Mouse (Mus musculus) embryonic facial prominence, embryonic 13.5 days (tissue): Measurements from ENCODE around the gene Dock1. TPM values are rescaled to one million over a fixed set of nuclear protein-coding genes. Genes with fewer than 3 reads are reported as not detected.

ENCODE experiments used
- ATAC-seq: fragments of 200-750 bp; cut with Nextera tagmentation; 2 replicates; pipeline ENCODE4 v1.8.0; 2017; ENCODE audit warnings: low read depth; ENCODE audit not compliant: insufficient number of reproducible peaks, insufficient read depth, low FRiP score, low TSS enrichment
- H3K27ac ChIP-seq: fragments of 300-500 bp; sonication (generic); 2 replicates; pipeline ENCODE4 v1.5.1; 2015; ENCODE audit warnings: moderate library complexity, mild to moderate bottlenecking, inconsistent platforms
- H3K27me3 ChIP-seq: fragments of 300-500 bp; sonication (generic); 2 replicates; pipeline ENCODE4 v1.6.1; 2015; ENCODE audit warnings: mild to moderate bottlenecking, inconsistent platforms
- H3K36me3 ChIP-seq: fragments of 300-500 bp; sonication (generic); 2 replicates; pipeline ENCODE4 v1.6.1; 2015; ENCODE audit warnings: mild to moderate bottlenecking, inconsistent platforms
- H3K4me1 ChIP-seq: fragments of 300-500 bp; sonication (generic); 2 replicates; pipeline ENCODE4 v1.6.1; 2015; ENCODE audit warnings: inconsistent platforms
- H3K4me2 ChIP-seq: fragments of 300-500 bp; sonication (generic); 2 replicates; pipeline ENCODE4 v1.6.1; 2015; ENCODE audit warnings: moderate library complexity, mild to moderate bottlenecking, inconsistent platforms
- H3K4me3 ChIP-seq: fragments of 300-500 bp; sonication (generic); 2 replicates; pipeline ENCODE4 v1.5.1; 2015; ENCODE audit warnings: mild to moderate bottlenecking, inconsistent platforms
- H3K9ac ChIP-seq: fragments of 300-500 bp; sonication (generic); 2 replicates; pipeline ENCODE4 v1.6.1; 2015; ENCODE audit warnings: mild to moderate bottlenecking, inconsistent platforms
- H3K9me3 ChIP-seq: fragments of 300-500 bp; sonication (generic); 2 replicates; pipeline ENCODE4 v1.6.1; 2016; ENCODE audit warnings: inconsistent platforms
- WGBS: fragments of 180-500 bp; shearing (Covaris S2); methylation state at CpG from one replicate; pipeline ENCODE4 v1.1.7; 2015; ENCODE audit warnings: mixed read lengths; 5-methylcytosine and 5-hydroxymethylcytosine counted together
- polyA plus RNA-seq: library from polyadenylated mRNA; unstranded; fragments of >200 nt; fragmentation: Nextera tagmentation; extraction: Ambion mirVana; gene quantifications from 2 replicates; pipeline ENCODE4 v1.2.1, GENCODE M21; 2015

Dock1 gene
- polyA plus RNA-seq, 1 experiment from 2014 or later = 42.8 TPM

DNA sequence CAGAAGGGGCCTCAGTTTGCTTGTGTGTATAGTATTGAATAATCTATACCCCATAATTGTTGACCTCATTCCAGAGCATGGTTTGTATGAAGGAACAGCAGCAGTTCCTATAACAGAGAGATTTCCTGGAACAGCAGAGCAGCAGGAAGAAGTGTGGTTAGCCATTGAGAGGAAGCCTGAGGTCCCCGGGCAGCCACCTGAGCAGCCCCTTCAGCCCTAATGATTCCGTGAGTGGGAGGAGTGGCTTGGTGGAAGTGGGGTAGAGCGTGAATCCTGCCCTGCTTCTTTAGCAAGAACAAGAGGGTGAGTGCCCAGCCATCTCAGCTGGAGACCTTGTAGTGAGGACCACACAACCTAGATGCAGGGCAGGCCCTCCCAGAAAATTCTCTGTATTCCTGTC, 398.4 kb downstream of the Dock1 start:
- H3K36me3 ChIP-seq = 0 out of 2 replicates have a peak, but pooled peaks cover 1% of the 10 kb centered on the region
- H3K27me3 ChIP-seq = no peaks in the 10 kb centered on the region
- H3K9ac ChIP-seq = no peak overlapping the region
- H3K27ac ChIP-seq = no peak overlapping the region
- H3K4me2 ChIP-seq = no peak overlapping the region
- no peak for ATAC-seq
- no peaks in the 10 kb centered on the region for H3K9me3 ChIP-seq
- 86% methylated on average over 3 of the region's 3 CpGs for WGBS
- no peaks in the 10 kb centered on the region; the same call in 1 of the 2 replicates for H3K4me1 ChIP-seq
- H3K4me3 ChIP-seq = no peak overlapping the region

DNA sequence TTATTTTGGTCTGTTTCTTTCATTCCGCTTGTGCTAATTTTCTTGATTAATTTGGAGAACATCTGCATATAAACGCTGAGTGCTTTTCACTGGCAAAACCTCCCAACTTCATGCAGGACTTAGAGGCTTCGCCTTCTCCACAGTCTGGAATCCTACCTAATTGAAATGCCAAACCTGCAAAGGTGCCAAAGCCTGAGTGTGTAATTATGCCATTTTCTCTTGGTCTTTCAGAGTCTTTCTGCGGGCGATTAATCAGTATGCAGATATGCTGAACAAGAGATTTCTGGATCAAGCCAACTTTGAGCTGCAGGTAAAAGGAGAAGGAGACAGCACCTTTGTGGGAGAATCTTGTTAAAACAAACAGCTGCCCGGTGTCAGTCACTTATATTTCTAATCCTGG, 406.4 kb downstream of the Dock1 start:
- H3K9me3 ChIP-seq = no peaks in the 10 kb centered on the region
- peaks cover 7% of the 10 kb centered on the region; the same call in 1 of the 2 replicates for H3K36me3 ChIP-seq
- no peak overlapping the region for H3K27ac ChIP-seq
- no peak overlapping the region for H3K4me2 ChIP-seq
- H3K9ac ChIP-seq = no peak overlapping the region
- no peaks in the 10 kb centered on the region; the same call in 1 of the 2 replicates for H3K4me1 ChIP-seq
- WGBS = 87% methylated on average over 6 of the region's 6 CpGs
- H3K4me3 ChIP-seq = no peak overlapping the region
- no peak for ATAC-seq
- no peaks in the 10 kb centered on the region for H3K27me3 ChIP-seq

DNA sequence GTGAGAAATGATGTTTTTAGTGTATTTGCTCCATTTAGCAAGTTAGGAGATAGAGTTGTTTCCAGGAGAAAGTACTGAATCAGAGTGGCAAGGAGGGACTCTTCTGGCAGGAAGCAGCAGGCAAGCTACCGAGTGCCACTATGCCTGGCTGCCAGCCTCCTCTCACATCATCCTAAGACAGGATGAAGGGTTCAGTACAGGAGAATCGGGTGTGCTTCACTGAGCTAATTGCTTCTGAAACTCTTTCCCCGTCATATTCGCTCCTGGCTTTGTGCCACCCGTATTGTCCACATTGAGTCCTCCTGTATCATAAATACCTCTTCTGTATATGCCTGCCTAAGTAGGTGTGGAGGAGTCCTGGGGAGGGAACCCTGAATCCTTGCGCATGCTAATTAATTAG, 406.9 kb downstream of the Dock1 start:
- WGBS = 71% methylated on average over 6 of the region's 6 CpGs
- Histone ChIP-seq H3K27me3 (no peaks in the 10 kb centered on the region), H3K9me3 (no peaks in the 10 kb centered on the region), H3K4me2 (no peak overlapping the region), H3K36me3 (peaks cover 7% of the 10 kb centered on the region; the same call in 1 of the 2 replicates), H3K4me1 (no peaks in the 10 kb centered on the region; the same call in 1 of the 2 replicates), H3K4me3 (no peak overlapping the region), H3K9ac (no peak overlapping the region), H3K27ac (no peak overlapping the region)
- no peak for ATAC-seq

DNA sequence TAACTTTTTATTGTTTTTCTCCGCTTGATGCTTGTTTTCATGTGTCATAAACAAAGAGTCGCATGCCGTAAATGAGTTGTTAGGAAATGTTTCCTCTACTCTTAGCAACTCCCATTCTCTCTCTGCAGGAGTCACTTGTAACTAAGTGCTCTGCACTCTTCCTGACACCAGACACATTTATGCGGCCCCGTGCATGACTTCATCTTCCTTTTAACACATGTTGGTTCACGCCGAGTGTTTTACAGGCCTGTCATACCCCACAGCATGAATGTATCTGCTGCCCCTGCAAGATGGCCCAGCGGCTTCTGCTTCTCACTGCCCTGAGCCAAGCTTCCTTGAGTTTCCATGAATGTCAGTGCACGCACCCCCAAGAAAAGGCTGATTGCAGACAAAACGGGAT, 407.4 kb downstream of the Dock1 start:
- no peak for ATAC-seq

DNA sequence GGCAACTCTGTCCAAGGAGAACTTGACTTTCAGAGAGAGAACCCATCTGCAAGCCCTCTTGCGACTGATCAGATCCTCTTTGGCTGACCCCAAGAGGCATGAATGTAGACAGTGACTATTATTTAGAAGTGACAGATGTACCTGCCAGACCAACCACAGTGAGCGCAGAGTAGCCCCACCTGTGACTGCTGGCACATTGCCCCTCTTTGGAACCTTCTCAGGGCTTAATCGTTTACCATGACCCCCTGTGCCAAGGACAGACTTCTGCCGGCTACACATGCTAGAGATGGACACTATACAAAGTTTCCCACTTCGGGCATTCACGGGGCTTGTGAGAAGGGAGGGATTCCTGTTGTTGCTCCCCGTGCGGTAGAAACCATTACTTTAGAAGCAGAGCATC, 413.0 kb downstream of the Dock1 start:
- 96% methylated on average over 8 of the region's 8 CpGs for WGBS
- H3K4me3 ChIP-seq = no peak overlapping the region
- H3K36me3 ChIP-seq = peaks cover 28% of the 10 kb centered on the region
- H3K9me3 ChIP-seq = no peaks in the 10 kb centered on the region
- no peak overlapping the region for H3K9ac ChIP-seq
- no peaks in the 10 kb centered on the region; the same call in 1 of the 2 replicates for H3K4me1 ChIP-seq
- H3K27me3 ChIP-seq = no peaks in the 10 kb centered on the region
- no peak overlapping the region for H3K4me2 ChIP-seq
- ATAC-seq = no peak
- H3K27ac ChIP-seq = no peak overlapping the region

More for the DNA sequence above, 407.4 kb downstream of the Dock1 start:
- Histone ChIP-seq H3K27ac (no peak overlapping the region), H3K4me2 (no peak overlapping the region), H3K9ac (no peak overlapping the region), H3K4me1 (no peaks in the 10 kb centered on the region; the same call in 1 of the 2 replicates), H3K27me3 (no peaks in the 10 kb centered on the region), H3K36me3 (peaks cover 8% of the 10 kb centered on the region; the same call in 1 of the 2 replicates), H3K4me3 (no peak overlapping the region), H3K9me3 (no peaks in the 10 kb centered on the region)
- WGBS = 77% methylated on average over 10 of the region's 10 CpGs

DNA sequence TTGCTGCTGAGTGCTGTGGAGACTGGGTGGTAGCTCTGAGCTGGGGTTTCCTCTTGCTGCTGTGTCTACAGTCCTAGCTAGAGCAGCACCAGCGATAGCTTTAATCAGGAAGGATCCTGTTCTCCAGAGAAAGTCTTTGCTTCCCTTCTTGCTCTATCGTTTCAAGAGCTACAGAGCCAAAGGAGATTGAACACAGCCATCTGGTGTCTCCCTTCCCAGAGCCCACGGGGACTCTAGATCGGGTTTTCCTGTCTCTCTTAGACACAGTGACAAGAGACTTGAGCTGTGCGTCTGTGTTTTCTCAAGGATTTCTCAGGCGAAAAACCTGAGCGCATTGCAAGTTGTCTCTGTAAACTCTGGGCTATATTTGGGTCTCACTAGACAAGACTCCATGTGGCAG, 413.6 kb downstream of the Dock1 start:
- WGBS = 85% methylated on average over 7 of the region's 7 CpGs
- H3K4me1 ChIP-seq = no peaks in the 10 kb centered on the region; the same call in 1 of the 2 replicates
- no peak overlapping the region for H3K4me2 ChIP-seq
- H3K9ac ChIP-seq = no peak overlapping the region
- H3K27ac ChIP-seq = no peak overlapping the region
- H3K9me3 ChIP-seq = no peaks in the 10 kb centered on the region
- peaks cover 28% of the 10 kb centered on the region for H3K36me3 ChIP-seq
- H3K4me3 ChIP-seq = no peak overlapping the region
- no peak for ATAC-seq
- no peaks in the 10 kb centered on the region for H3K27me3 ChIP-seq

DNA sequence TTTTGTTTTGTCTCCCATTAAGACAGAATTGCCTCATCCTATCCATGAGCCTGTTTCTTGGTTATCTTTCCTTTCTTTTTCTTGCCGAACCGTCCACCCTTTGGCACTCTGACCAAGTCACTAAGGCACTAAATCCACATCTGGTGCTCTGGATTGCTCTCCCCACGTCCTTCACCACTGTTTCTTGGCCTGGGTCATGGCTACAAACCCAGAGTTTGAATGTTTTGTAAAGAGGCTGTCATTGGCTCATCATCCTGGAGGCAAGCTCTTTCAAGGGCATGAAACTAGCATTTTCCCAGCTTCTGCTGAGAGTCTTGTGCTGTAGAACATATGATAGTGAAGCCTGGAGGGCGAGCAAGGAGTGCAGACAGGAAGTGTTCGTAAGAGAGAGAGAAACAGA, 416.1 kb downstream of the Dock1 start:
- Histone ChIP-seq H3K9me3 (no peaks in the 10 kb centered on the region), H3K9ac (no peak overlapping the region), H3K4me1 (no peaks in the 10 kb centered on the region), H3K27me3 (no peaks in the 10 kb centered on the region), H3K4me3 (no peak overlapping the region), H3K4me2 (no peak overlapping the region), H3K36me3 (peaks cover 28% of the 10 kb centered on the region), H3K27ac (no peak overlapping the region)
- no peak for ATAC-seq
- 85% methylated on average over 5 of the region's 5 CpGs for WGBS

DNA sequence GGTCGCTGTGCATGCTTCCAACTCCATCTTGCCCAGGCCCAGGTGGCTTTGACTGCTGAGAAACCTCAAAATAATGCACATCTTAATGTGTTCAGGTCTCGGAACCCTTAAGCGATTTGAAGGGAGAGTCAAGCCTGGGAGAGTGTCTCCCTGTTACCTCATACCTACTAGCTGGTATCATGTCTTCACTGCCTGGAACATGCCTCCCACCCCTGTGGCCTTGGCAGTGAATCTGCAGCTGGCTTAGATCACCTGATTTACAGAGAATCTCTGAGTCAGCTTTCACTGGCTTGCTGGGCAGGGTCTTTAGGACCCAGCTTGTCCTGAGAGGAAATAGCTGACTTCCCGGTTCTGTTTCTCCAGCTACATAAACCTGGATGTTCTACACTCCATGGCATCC, 419.2 kb downstream of the Dock1 start:
- Histone ChIP-seq H3K9ac (no peak overlapping the region), H3K4me3 (no peak overlapping the region), H3K36me3 (peaks cover 6% of the 10 kb centered on the region; the same call in 1 of the 2 replicates), H3K4me1 (no peaks in the 10 kb centered on the region), H3K27ac (no peak overlapping the region), H3K4me2 (no peak overlapping the region), H3K27me3 (no peaks in the 10 kb centered on the region), H3K9me3 (no peaks in the 10 kb centered on the region)
- 87% methylated on average over 4 of the region's 4 CpGs for WGBS
- no peak for ATAC-seq

DNA sequence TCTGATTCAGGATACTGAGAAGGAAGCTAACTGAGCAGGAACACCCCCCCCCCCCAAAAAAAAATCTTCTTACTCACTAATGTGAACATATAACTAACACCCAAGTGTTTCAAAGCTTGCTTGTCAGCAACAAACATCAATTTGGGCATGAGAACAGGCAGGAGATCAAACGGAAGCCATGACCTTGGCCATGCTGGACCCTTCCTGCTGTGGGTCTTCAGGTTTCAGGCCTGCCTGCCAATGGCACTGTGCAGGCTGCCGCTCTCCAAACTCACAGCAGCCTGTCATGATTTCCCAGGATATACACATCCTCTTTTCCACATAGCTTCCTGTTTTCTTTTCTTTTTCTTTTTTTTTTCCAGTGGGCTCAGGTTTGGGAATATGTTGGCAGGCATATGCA, 423.4 kb downstream of the Dock1 start:
- no peaks in the 10 kb centered on the region for H3K9me3 ChIP-seq
- H3K27me3 ChIP-seq = no peaks in the 10 kb centered on the region
- H3K9ac ChIP-seq = no peak overlapping the region
- ATAC-seq = no peak
- H3K36me3 ChIP-seq = peaks cover 8% of the 10 kb centered on the region; the same call in 1 of the 2 replicates
- H3K27ac ChIP-seq = no peak overlapping the region
- H3K4me3 ChIP-seq = no peak overlapping the region
- 60% methylated on average over 2 of the region's 2 CpGs for WGBS
- no peak overlapping the region for H3K4me2 ChIP-seq
- H3K4me1 ChIP-seq = no peaks in the 10 kb centered on the region

DNA sequence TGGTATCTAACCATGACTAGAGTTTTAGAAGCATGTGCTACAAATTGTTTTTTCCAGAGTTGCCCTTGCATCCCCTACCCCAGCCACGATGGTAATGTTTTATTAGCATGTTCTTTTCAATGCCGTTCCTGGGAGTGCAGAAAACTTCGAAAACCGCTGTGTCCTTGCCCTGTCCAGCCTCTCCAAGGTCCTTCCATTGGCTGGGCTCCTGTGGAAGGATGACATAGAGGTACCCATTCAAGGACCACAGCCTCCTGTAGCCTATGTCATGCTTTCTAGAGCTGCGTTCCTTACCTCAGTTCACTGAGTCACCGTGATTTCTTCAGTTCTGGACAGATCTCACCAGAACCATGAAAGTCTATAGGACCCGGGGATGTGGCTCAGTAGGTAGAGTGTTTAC, 431.5 kb downstream of the Dock1 start:
- WGBS = 93% methylated on average over 7 of the region's 7 CpGs
- H3K4me2 ChIP-seq = no peak overlapping the region
- H3K9me3 ChIP-seq = no peaks in the 10 kb centered on the region
- H3K36me3 ChIP-seq = peaks cover 5% of the 10 kb centered on the region
- H3K9ac ChIP-seq = no peak overlapping the region
- no peaks in the 10 kb centered on the region for H3K27me3 ChIP-seq
- no peak overlapping the region for H3K27ac ChIP-seq
- ATAC-seq = no peak
- no peaks in the 10 kb centered on the region for H3K4me1 ChIP-seq
- H3K4me3 ChIP-seq = no peak overlapping the region

DNA sequence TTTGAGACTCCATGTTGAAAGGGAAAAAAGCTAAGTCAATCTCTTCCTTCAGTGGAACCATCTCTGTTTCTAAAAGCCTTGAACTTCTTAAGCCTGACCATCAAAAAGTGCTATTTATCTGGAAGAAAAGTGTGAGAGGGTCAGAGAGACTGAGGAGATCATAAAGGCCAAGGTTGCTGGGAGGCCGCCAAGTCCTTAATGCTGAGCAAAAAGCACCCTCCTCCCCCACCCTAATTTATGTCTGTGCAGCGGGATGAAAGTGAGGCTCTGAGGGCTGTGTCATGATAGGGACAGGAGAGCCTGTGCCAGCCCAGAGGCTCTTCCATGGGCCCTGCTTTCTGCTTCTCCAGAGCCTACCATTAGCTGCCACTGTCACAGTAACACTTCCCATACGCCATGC, 436.1 kb downstream of the Dock1 start:
- WGBS = 90% methylated on average over 3 of the region's 3 CpGs
- H3K9me3 ChIP-seq = no peaks in the 10 kb centered on the region
- no peaks in the 10 kb centered on the region for H3K27me3 ChIP-seq
- H3K9ac ChIP-seq = no peak overlapping the region
- no peak overlapping the region for H3K4me2 ChIP-seq
- no peak overlapping the region for H3K27ac ChIP-seq
- no peak overlapping the region for H3K4me3 ChIP-seq
- H3K4me1 ChIP-seq = no peaks in the 10 kb centered on the region
- peaks cover 34% of the 10 kb centered on the region for H3K36me3 ChIP-seq
- ATAC-seq = no peak

DNA sequence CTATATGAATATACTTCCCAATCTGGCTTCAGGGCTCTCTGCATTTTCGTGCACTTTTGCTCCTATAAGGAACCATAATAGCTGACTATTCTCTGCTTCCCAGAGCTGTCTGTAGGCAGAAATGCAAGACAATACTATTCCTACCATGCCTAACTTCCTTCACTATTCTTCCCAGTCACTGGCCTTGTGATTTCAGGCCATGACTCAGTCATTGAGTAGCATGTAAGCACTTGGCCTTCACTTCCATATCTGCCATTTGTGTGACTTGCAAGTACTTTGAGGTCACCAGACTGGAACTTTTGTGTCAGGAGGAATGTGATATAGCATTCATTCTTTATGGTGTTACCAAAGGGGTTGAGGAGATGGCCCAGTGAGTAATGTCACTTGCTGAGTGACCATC, 439.9 kb downstream of the Dock1 start:
- Histone ChIP-seq H3K4me2 (no peak overlapping the region), H3K9ac (no peak overlapping the region), H3K27ac (no peak overlapping the region), H3K36me3 (peaks cover 49% of the 10 kb centered on the region), H3K4me3 (no peak overlapping the region), H3K9me3 (no peaks in the 10 kb centered on the region), H3K4me1 (no peaks in the 10 kb centered on the region), H3K27me3 (no peaks in the 10 kb centered on the region)
- WGBS = 83% methylated on average over 1 of the region's 1 CpGs
- no peak for ATAC-seq
